Mouse (Mus musculus) C2C12 (cell line): ENCODE measurements around the gene Sorcs2. TPM values are rescaled to one million over a fixed set of nuclear protein-coding genes. Genes with fewer than 3 reads are reported as not detected.

ENCODE experiments used
- H3K27me3 ChIP-seq: one replicate; pipeline ENCODE4 v1.6.1; 2011; ENCODE audit not compliant: control insufficient read depth, insufficient read depth, insufficient read length
- H3K36me3 ChIP-seq: one replicate; pipeline ENCODE4 v1.6.1; 2011; ENCODE audit not compliant: control insufficient read depth, insufficient read depth
- H3K4me3 ChIP-seq: one replicate; pipeline ENCODE4 v1.5.1; 2011; ENCODE audit warnings: mild to moderate bottlenecking, control low read depth; ENCODE audit not compliant: poor library complexity, insufficient read depth, severe bottlenecking
- H3K79me2 ChIP-seq: one replicate; pipeline ENCODE4 v1.6.1; 2011; ENCODE audit not compliant: control insufficient read depth, insufficient read depth
- H3K79me3 ChIP-seq: one replicate; pipeline ENCODE4 v1.6.1; 2011; ENCODE audit warnings: low read depth, control low read depth
- H3ac ChIP-seq: one replicate; pipeline ENCODE3; 2011; ENCODE audit warnings: low read depth; ENCODE audit not compliant: control insufficient read depth, insufficient read length
- CEBPB ChIP-seq: IDR thresholded peaks from one replicate; pipeline ENCODE4 v1.6.1; 2011; ENCODE audit warnings: low read depth, mild to moderate bottlenecking, control low read depth, moderate library complexity
- CTCF ChIP-seq: IDR thresholded peaks from one replicate; pipeline ENCODE4 v1.5.1; 2011; ENCODE audit not compliant: control insufficient read depth, insufficient read depth, insufficient read length
- FOSL1 ChIP-seq: IDR thresholded peaks from one replicate; pipeline ENCODE4 v1.8.0; 2011; ENCODE audit warnings: mild to moderate bottlenecking, low read length; ENCODE audit not compliant: poor library complexity, insufficient read depth, severe bottlenecking
- MAX ChIP-seq: IDR thresholded peaks from one replicate; pipeline ENCODE4 v1.6.1; 2011; ENCODE audit warnings: mild to moderate bottlenecking, control low read depth
- MYOD1 ChIP-seq: IDR thresholded peaks from one replicate; pipeline ENCODE4 v1.6.1; 2011; ENCODE audit warnings: low read depth; ENCODE audit not compliant: control insufficient read depth, insufficient read length
- MYOG ChIP-seq: IDR thresholded peaks from one replicate; pipeline ENCODE4 v1.6.1; 2011; ENCODE audit not compliant: control insufficient read depth, insufficient read length; ENCODE audit errors: extremely low read depth
- USF1 ChIP-seq: IDR thresholded peaks from one replicate; pipeline ENCODE4 v1.6.1; 2011; ENCODE audit warnings: low read depth, mild to moderate bottlenecking, control low read depth, moderate library complexity
- polyA plus RNA-seq: library from polyadenylated mRNA; unstranded; fragments of >200 nt; fragmentation: generic; extraction: Trizol; gene quantifications from one replicate; pipeline ENCODE4 v1.2.1, GENCODE M21; 2012; ENCODE audit warnings: missing spikeins

Gene Sorcs2
- polyA plus RNA-seq, 1 experiment = 67.7 TPM

DNA sequence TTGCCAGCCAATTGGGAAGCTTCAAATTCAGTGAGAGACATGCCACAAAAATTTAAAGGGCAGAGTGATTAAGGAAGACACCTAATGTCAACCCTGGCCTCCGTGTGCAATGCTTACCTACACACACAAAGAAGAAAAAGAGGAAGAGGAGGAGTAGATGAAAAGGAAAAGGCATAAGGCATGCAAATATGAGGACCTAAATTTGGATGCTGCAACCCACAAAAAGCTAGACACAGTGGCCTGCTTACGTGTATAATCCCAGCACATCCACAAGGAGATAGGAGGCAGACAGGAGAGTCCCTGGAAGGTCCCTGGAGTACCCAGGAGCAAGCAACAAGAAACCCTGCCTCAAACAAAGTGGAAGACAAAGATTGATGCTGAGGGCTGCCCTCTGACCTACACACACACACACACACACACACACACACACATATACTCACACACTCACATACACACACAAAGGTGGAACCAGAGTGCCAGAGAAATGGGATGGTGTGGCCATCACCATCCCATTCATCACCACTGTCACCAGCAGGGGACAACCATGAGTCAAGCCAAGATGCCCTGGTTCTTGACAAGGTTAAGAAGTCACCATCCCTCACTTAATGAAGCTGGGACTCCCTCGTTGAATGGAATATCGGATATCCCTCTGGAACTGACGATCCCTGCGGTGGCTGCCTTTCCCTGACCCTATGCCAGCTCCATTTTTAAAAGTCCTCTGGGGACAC is 80.1 kb downstream of the Sorcs2 start:
- TF ChIP-seq USF1 (no peak), CTCF (peak; percentile 23), MAX (no peak)
- Histone ChIP-seq H3K79me3 (no peaks in the 10 kb centered on the region), H3K79me2 (peaks cover 12% of the 10 kb centered on the region), H3ac (no peak overlapping the region), H3K4me3 (no peak overlapping the region), H3K36me3 (no peaks in the 10 kb centered on the region), H3K27me3 (no peaks in the 10 kb centered on the region)

DNA sequence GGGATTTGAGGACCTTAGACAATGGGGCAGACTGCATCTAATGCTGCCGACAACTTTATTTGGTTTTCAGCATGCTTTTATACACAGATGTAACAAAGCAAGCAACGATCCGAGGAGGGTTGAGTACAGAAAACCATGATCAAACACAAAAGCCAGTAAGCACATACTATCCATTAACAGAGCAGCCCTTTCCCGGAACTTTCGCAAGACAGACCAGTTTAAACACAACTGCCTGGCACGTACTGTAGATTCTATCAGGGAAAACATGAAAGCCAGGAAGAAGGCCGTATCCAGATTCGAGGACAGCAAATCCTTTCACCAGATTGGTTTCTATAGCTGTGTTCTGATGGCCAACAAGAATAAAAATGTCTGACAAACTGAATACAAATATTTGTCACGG is 82.8 kb downstream of the Sorcs2 start:
- Histone ChIP-seq H3K27me3 (no peaks in the 10 kb centered on the region), H3K79me2 (peaks cover 11% of the 10 kb centered on the region)
- no peak for TF ChIP-seq CTCF
- TF ChIP-seq MYOG = no peak
- no peak for TF ChIP-seq CEBPB
- TF ChIP-seq USF1 = no peak
- TF ChIP-seq MYOD1 = no peak
- TF ChIP-seq FOSL1 = no peak
- TF ChIP-seq MAX = no peak

DNA sequence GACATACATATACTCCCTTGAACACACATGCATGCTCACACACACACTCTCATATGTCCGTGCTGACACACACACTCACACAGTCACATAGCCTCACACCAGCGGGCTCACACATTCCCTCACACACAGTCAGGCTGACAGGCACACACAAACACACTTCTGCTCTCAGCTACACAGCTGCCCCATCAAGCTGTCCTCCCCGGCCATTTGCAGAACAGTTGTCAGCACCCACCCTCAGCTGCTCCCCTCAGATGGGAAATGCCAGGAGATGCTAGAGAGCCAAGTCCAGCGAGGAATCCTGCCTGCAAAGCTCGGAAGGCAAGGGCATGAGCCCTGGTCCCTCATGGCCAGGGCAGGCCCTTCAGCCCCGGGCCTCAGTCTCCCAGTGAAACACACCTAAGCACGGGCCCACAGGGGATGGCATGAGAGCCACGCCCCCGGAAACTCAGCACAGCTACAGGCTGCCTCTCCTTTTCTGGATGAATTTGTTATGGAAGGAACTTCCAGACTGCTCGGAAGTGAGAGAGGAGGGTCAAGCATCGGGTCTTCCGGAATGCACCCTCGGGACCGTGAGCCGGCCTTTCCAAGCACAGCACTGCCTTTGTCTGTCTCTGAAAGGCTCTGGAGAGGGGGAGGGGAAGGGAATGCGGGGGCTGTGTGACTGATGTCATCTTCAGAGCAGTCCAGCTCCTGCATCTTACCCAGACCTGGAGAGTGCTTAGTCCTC is 84.4 kb downstream of the Sorcs2 start:
- Histone ChIP-seq H3K4me3 (no peak overlapping the region), H3ac (no peak overlapping the region), H3K79me3 (no peaks in the 10 kb centered on the region), H3K79me2 (peaks cover 11% of the 10 kb centered on the region), H3K36me3 (no peaks in the 10 kb centered on the region), H3K27me3 (no peaks in the 10 kb centered on the region)
- TF ChIP-seq MYOD1 (no peak), MYOG (no peak), CEBPB (no peak), USF1 (no peak), FOSL1 (no peak), MAX (no peak), CTCF (no peak)

More for the DNA sequence above, 82.8 kb downstream of the Sorcs2 start:
- Histone ChIP-seq H3ac (no peak overlapping the region), H3K4me3 (no peak overlapping the region), H3K36me3 (no peaks in the 10 kb centered on the region), H3K79me3 (no peaks in the 10 kb centered on the region)

DNA sequence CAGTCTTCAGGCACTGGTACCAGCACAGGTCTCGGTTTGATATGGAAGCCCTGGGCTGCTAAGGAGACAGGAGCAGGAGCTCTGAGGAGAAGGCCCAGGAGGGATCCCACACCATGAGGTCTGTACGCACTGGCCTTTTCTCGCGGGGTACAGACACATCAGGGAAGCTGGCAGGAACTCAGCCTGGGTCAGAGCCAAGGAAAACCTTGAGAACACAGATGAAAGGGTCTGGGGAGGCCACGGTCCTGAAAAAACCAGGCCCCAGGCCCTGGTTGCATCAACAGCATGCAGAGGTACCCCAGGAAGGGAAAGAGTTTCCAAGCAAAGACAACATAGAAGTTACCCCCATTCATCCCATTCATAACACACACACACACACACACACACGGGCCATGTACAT is 85.0 kb downstream of the Sorcs2 start:
- Histone ChIP-seq H3ac (no peak overlapping the region), H3K4me3 (no peak overlapping the region), H3K79me2 (peaks cover 6% of the 10 kb centered on the region), H3K79me3 (no peaks in the 10 kb centered on the region), H3K36me3 (no peaks in the 10 kb centered on the region), H3K27me3 (no peaks in the 10 kb centered on the region)
- no peak for TF ChIP-seq CTCF
- no peak for TF ChIP-seq MYOG
- no peak for TF ChIP-seq CEBPB
- TF ChIP-seq MAX = no peak

DNA sequence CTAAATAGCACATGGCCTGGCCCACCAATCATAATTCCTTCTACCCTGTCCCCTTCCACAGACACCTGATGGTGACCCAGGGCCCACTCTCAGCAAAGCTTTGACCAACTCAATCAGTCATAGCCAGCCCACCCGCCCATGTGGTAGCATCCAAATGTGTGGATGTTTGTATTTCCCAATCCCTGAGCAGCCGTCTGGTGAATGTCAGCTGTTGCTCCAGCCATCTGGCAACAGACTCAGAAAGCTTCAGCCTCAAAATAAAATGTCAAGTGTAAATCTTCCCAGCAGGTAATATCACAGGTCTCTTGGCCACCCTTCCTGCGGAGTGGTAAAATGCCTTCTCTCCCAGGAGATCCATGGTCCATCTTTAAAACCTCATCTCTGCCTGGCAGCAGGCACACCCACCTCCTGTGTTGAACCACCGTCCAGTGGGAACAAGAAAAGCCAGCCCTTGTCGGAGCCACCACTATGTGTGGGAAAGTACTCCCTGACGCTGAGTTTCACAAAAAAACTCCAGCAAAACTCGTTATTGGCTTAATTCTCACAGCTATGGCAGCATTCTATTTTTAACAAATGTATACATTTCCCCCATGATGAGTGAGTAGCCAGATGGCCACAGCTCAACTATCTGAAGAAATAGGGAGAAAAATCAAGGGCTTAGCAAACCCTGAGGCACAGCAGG is 93.5 kb downstream of the Sorcs2 start:
- TF ChIP-seq FOSL1 (no peak), MYOD1 (no peak), USF1 (no peak)
- H3K79me2 ChIP-seq = peaks cover 4% of the 10 kb centered on the region
- H3ac ChIP-seq = no peak overlapping the region
- no peaks in the 10 kb centered on the region for H3K36me3 ChIP-seq
- H3K79me3 ChIP-seq = peaks cover 2% of the 10 kb centered on the region
- no peaks in the 10 kb centered on the region for H3K27me3 ChIP-seq
- H3K4me3 ChIP-seq = no peak overlapping the region

DNA sequence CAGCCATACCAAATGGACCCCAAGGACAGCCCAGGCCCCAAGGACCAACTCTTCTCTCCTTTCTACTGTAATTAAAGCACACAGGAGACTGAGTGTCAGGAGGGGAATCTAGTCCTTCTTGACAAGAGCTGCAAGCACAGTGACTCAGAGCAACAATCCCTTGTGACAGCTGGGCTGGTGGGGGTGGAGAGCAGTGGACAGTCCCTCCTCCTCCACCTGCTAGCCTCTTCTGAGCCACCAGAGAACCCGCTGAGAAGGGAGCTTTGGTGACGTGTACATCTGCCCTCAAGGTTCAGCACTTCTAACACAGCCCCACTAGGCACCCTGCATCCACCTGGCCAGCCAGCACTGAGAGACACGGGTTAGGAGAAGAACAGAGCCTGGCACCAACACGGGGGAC is 96.8 kb downstream of the Sorcs2 start:
- Histone ChIP-seq H3K79me3 (peaks cover 2% of the 10 kb centered on the region), H3K4me3 (no peak overlapping the region), H3K27me3 (no peaks in the 10 kb centered on the region), H3K79me2 (peaks cover 6% of the 10 kb centered on the region), H3K36me3 (no peaks in the 10 kb centered on the region), H3ac (no peak overlapping the region)
- TF ChIP-seq USF1 (no peak), MYOD1 (peak; percentile 86)
